Mouse (Mus musculus): ENCODE data around the gene Fbxo3. TPM values are rescaled to one million over a fixed set of nuclear protein-coding genes. Genes with fewer than 3 reads are reported as not detected.

Gene Fbxo3
- polyA plus RNA-seq, 1 experiment, result 26.1 TPM

DNA sequence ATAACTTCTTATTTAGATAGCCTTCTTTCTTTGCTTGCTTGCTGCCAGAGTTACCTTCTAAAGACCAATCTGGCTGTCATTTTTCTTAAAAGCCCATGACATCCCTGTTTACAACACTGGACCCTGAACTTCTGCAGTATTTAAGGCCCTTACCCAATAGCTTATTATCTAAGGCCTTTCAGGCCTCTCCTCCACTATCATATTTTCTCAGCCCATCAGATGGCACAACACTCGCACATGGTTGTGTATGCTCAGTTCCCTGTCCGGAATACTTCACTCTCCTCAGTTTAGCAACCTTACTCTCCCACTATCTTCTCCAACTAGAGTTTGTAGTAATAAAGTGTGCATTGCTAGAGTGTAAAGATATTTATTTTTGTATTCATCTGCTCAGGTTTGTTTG, 1.6 kb downstream of the Fbxo3 start:
- no peak for TF ChIP-seq POLR2A (IDR thresholded peaks at IDR 0.05; ENCODE audit: borderline replicate concordance, control insufficient read depth, low read depth, low read length)
- TF ChIP-seq CTCF (IDR thresholded peaks at IDR 0.05; ENCODE audit: control insufficient read depth, insufficient read depth, low read length), result no peak
- no peaks in the 10 kb centered on the region; the same call in 1 of the 2 replicates for H3K4me1 ChIP-seq (ENCODE audit: control insufficient read depth, insufficient read depth, low read length)
- H3K27ac ChIP-seq (ENCODE audit: control insufficient read depth, insufficient read depth, low read depth, low read length, poor library complexity), result no peak overlapping the region
- 18% methylated on average over 2 of the region's 2 CpGs for WGBS
- peak overlapping the region; percentile 52 for H3K4me3 ChIP-seq (replicated peaks; ENCODE audit: control insufficient read depth, low read depth, low read length)

DNA sequence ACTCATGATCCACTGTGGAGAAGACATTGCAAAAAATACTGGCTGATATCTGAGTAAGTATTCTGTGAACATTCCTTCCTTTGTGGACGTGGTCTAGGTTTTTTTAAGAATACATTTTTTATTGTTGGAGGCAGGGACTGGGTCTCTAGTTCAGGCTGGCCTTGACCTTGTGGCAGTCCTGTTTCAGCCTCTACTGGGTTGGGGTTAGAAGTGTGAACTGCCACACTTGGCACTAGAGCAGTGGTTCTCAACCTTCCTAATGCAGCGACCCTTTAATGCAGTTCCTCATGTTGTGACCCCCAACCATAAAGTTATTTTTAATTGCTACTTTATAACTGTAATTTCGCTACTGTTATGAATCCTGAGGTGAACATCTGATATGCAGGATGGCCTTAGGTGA, 2.9 kb downstream of the Fbxo3 start:
- TF ChIP-seq CTCF (IDR thresholded peaks at IDR 0.05; ENCODE audit: control insufficient read depth, insufficient read depth, low read length) (no peak), POLR2A (IDR thresholded peaks at IDR 0.05; ENCODE audit: borderline replicate concordance, control insufficient read depth, low read depth, low read length) (no peak)
- WGBS, result 70% methylated on average over 3 of the region's 3 CpGs
- no peaks in the 10 kb centered on the region; the same call in 1 of the 2 replicates for H3K4me1 ChIP-seq (ENCODE audit: control insufficient read depth, insufficient read depth, low read length)
- H3K4me3 ChIP-seq (replicated peaks; ENCODE audit: control insufficient read depth, low read depth, low read length), result no peak overlapping the region
- H3K27ac ChIP-seq (ENCODE audit: control insufficient read depth, insufficient read depth, low read depth, low read length, poor library complexity), result no peak overlapping the region

DNA sequence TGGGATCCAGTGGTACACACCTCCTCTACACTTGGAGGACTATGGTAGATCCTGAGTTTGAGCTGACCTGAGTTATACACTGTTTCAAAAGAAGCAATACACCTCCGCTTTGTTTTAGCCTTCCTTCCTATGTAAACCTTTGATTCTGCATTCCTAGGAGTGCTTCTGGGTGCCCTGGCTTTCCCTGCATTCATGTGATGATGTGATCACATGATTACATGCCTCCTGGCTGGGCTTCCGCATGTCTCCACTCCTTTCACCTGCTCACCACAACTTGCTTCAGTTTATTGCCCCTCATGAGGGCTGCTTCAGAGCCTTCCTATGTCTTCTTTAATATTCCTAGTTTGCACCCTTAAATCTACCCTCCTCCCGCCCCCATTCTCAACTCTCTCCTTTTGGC, 4.5 kb downstream of the Fbxo3 start:
- TF ChIP-seq POLR2A (IDR thresholded peaks at IDR 0.05; ENCODE audit: borderline replicate concordance, control insufficient read depth, low read depth, low read length) (no peak), CTCF (IDR thresholded peaks at IDR 0.05; ENCODE audit: control insufficient read depth, insufficient read depth, low read length) (no peak)
- H3K4me3 ChIP-seq (replicated peaks; ENCODE audit: control insufficient read depth, low read depth, low read length), result no peak overlapping the region
- no peak overlapping the region for H3K27ac ChIP-seq (ENCODE audit: control insufficient read depth, insufficient read depth, low read depth, low read length, poor library complexity)
- H3K4me1 ChIP-seq (ENCODE audit: control insufficient read depth, insufficient read depth, low read length), result no peaks in the 10 kb centered on the region; the same call in 1 of the 2 replicates
- WGBS, result 86% methylated on average over 3 of the region's 3 CpGs

DNA sequence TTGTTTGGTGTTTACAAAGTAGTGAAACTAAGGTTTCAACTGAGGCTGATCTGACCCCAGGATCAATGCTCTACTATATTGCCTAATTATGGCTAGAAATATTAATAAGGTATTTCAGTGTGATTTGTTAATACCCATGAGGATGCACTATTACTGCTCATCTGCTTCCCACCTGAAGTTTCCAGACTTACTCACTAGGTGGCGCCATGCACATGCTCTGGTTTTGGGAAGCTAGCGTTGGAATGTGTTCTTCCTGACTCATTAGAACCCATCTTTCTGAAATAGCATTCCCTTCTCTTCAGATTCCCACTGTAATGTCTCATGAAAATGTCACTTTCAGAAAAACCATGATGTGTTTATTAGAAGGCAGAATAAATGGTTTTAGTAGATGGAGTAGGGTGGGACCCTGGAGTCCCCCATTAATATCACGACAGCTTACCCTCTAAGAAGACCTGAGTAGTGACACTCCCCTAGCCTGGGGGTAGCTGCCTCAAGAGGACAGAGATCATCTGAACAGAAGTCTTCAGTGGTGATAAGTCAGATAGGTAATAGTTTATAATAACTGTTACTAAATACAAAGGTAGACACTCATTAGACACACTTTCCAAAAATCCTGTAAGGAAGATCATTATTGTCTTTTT, 7.4 kb downstream of the Fbxo3 start:
- TF ChIP-seq POLR2A (IDR thresholded peaks at IDR 0.05; ENCODE audit: borderline replicate concordance, control insufficient read depth, low read depth, low read length) (no peak), CTCF (IDR thresholded peaks at IDR 0.05; ENCODE audit: control insufficient read depth, insufficient read depth, low read length) (peak; percentile 76)
- 36% methylated on average over 3 of the region's 3 CpGs for WGBS
- H3K27ac ChIP-seq (ENCODE audit: control insufficient read depth, insufficient read depth, low read depth, low read length, poor library complexity), result no peak overlapping the region
- no peaks in the 10 kb centered on the region for H3K4me1 ChIP-seq (ENCODE audit: control insufficient read depth, insufficient read depth, low read length)
- no peak overlapping the region for H3K4me3 ChIP-seq (replicated peaks; ENCODE audit: control insufficient read depth, low read depth, low read length)

DNA sequence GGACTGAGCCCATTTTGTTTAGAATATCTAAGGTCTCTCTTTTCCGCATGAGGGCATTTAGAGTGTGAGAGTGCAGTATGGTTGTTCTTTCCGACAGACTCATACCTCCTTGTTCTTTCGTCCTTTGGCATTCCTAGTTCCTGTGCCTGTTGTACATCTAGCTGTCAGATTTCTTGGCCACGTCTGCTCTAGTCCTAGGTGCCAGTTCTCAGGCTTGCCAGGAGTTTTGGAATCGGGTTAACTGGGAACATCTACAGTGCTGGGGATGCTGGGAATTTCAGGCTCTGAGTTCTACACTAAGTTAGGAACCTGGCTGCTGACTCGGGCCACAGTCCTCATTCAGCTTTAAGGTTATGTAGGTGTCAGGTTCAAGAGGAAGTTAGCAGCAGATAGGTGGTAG, 8.1 kb downstream of the Fbxo3 start:
- no peak overlapping the region for H3K27ac ChIP-seq (ENCODE audit: control insufficient read depth, insufficient read depth, low read depth, low read length, poor library complexity)
- no peak overlapping the region for H3K4me3 ChIP-seq (replicated peaks; ENCODE audit: control insufficient read depth, low read depth, low read length)
- H3K4me1 ChIP-seq (ENCODE audit: control insufficient read depth, insufficient read depth, low read length), result no peaks in the 10 kb centered on the region
- TF ChIP-seq POLR2A (IDR thresholded peaks at IDR 0.05; ENCODE audit: borderline replicate concordance, control insufficient read depth, low read depth, low read length) (no peak), CTCF (IDR thresholded peaks at IDR 0.05; ENCODE audit: control insufficient read depth, insufficient read depth, low read length) (no peak)
- 90% methylated on average over 6 of the region's 6 CpGs for WGBS

DNA sequence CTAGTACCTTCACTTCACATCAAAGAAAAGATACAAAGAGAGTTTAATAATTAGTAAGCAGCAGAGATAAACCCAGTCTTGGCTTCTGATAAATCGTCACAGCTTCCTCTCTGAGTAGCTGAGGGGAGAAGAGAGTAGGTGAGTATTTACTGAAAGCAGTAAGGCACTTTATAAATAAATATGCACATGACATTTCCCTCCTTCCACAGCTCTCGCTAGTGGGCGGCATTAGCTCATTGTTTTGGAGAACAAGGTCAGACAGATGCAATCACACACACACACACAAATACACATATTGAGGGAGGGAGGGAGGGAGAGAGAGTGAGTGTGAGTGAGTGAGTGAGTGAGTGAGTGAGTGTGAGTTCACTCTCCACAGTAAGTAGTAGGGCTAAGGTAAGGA, 8.8 kb downstream of the Fbxo3 start:
- TF ChIP-seq CTCF (IDR thresholded peaks at IDR 0.05; ENCODE audit: control insufficient read depth, insufficient read depth, low read length) (no peak), POLR2A (IDR thresholded peaks at IDR 0.05; ENCODE audit: borderline replicate concordance, control insufficient read depth, low read depth, low read length) (no peak)
- 82% methylated on average over 3 of the region's 3 CpGs for WGBS
- H3K27ac ChIP-seq (ENCODE audit: control insufficient read depth, insufficient read depth, low read depth, low read length, poor library complexity), result no peak overlapping the region
- H3K4me3 ChIP-seq (replicated peaks; ENCODE audit: control insufficient read depth, low read depth, low read length), result no peak overlapping the region
- H3K4me1 ChIP-seq (ENCODE audit: control insufficient read depth, insufficient read depth, low read length), result no peaks in the 10 kb centered on the region

DNA sequence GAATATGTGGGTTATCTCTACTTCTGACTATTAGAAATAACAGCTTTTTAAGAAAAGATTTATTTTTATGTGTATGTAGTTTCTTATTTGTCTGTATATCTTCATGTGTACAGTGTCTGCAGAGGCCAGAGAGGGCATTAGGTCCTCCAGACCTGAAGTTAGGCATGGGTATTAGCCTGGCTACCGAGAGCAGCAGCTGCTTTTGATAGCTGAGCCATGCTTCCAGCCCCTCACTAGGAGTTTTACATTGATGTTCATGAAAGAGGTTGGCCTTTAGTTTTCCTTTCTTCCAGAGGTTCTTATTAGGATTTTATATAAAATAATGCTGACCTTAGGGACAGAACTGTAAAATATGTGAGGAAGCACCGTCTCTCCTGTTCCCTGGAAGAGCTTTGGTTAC, 10.7 kb downstream of the Fbxo3 start:
- Histone ChIP-seq H3K4me3 (replicated peaks; ENCODE audit: control insufficient read depth, low read depth, low read length) (no peak overlapping the region), H3K4me1 (ENCODE audit: control insufficient read depth, insufficient read depth, low read length) (no peaks in the 10 kb centered on the region), H3K27ac (ENCODE audit: control insufficient read depth, insufficient read depth, low read depth, low read length, poor library complexity) (no peak overlapping the region)
- WGBS, result 87% methylated on average over 2 of the region's 2 CpGs
- no peak for TF ChIP-seq CTCF (IDR thresholded peaks at IDR 0.05; ENCODE audit: control insufficient read depth, insufficient read depth, low read length)
- no peak for TF ChIP-seq POLR2A (IDR thresholded peaks at IDR 0.05; ENCODE audit: borderline replicate concordance, control insufficient read depth, low read depth, low read length)

DNA sequence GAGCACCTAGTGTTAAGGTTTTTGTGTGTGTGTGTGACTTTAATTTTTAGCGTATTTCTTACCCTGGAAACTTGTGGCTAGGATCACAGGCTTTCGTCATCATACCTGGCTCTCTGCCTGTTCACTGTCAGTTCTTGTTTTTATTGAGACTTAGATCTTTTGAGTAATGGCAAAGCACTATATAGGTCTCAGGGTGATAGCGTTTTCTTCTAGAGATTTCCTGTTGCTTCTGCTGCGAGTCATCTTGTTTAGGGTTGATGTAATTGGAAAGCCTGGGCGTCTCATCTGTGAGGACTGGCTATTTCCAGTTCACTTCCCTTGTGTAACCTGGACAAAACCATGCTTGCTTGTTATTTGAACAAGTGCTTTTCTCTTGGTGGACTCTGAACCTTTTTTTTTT, 14.1 kb downstream of the Fbxo3 start:
- Histone ChIP-seq H3K4me3 (replicated peaks; ENCODE audit: control insufficient read depth, low read depth, low read length) (no peak overlapping the region), H3K27ac (ENCODE audit: control insufficient read depth, insufficient read depth, low read depth, low read length, poor library complexity) (no peak overlapping the region), H3K4me1 (ENCODE audit: control insufficient read depth, insufficient read depth, low read length) (no peaks in the 10 kb centered on the region)
- 30% methylated on average over 5 of the region's 5 CpGs for WGBS
- TF ChIP-seq POLR2A (IDR thresholded peaks at IDR 0.05; ENCODE audit: borderline replicate concordance, control insufficient read depth, low read depth, low read length), result no peak
- TF ChIP-seq CTCF (IDR thresholded peaks at IDR 0.05; ENCODE audit: control insufficient read depth, insufficient read depth, low read length), result no peak

DNA sequence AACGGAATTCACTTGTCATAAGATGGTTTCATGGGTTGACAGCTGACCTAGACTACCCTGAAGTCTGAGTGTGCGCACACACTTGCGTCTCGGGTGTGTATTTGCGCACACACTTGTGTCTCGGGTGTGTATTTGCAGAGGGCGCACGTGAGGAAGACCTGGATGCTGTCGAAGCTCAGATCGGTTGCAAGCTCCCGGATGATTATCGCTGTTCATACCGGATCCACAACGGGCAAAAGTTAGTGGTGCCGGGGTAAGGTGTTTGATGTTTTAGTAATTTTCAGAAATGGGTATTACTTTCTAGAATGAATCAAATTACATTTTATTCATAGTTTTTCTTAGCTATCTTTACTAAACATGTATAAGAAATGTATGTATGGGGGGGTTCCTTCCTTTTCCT, 15.2 kb downstream of the Fbxo3 start:
- H3K4me1 ChIP-seq (ENCODE audit: control insufficient read depth, insufficient read depth, low read length), result no peaks in the 10 kb centered on the region
- TF ChIP-seq CTCF (IDR thresholded peaks at IDR 0.05; ENCODE audit: control insufficient read depth, insufficient read depth, low read length) (no peak), POLR2A (IDR thresholded peaks at IDR 0.05; ENCODE audit: borderline replicate concordance, control insufficient read depth, low read depth, low read length) (no peak)
- no peak overlapping the region for H3K4me3 ChIP-seq (replicated peaks; ENCODE audit: control insufficient read depth, low read depth, low read length)
- no peak overlapping the region for H3K27ac ChIP-seq (ENCODE audit: control insufficient read depth, insufficient read depth, low read depth, low read length, poor library complexity)
- WGBS, result 95% methylated on average over 15 of the region's 15 CpGs

Data from bone marrow, adult 2 months (tissue).